ENCODE assay signal across 16 mouse cellular contexts in genomic region chr16:97168614-97169013, GRCm38 (mm10). TPM values are rescaled to one million over a fixed set of nuclear protein-coding genes. Genes with fewer than 3 reads are reported as not detected.
A peak's percentile ranks its signal among the peaks of the same experiment; 100 is the strongest.
DNase-seq lines count a peak whose midpoint lies in the region; ATAC-seq lines count a peak whose summit lies in the region.
"Had no signal": no experiment of that assay in that cellular context is flagged by ENCODE, and none has a peak within 500 bp of the region (broad histone marks: within the 10 kb centered on the region; RNA-seq: fewer than 3 reads in every experiment).

No protein-coding gene starts in this region.

- peaks cover 50% of the 10 kb centered on the region for H3K27me3 ChIP-seq in forebrain, embryonic 13.5 days
- H3K27me3 ChIP-seq in forebrain, embryonic 10.5 days (ENCODE audit: poor library complexity, severe bottlenecking) = peaks cover 91% of the 10 kb centered on the region
- peaks cover 7% of the 10 kb centered on the region; the same call in 1 of the 2 replicates for H3K27me3 ChIP-seq in forebrain, embryonic 15.5 days
- H3K27me3 ChIP-seq in midbrain, embryonic 10.5 days (ENCODE audit: low read depth, poor library complexity, severe bottlenecking) = peaks cover 84% of the 10 kb centered on the region
- H3K27me3 ChIP-seq in neural tube, embryonic 14.5 days (ENCODE audit: control insufficient read depth, insufficient read depth, low read length) = peaks cover 6% of the 10 kb centered on the region; the same call in 1 of the 2 replicates

- peak overlapping the region; percentile 80 for H3K9ac ChIP-seq in forebrain, embryonic 13.5 days
- peak overlapping the region; percentile 92 for H3K9ac ChIP-seq in forebrain, embryonic 15.5 days (replicated peaks)
- H3K9ac ChIP-seq in neural tube, embryonic 14.5 days (replicated peaks; ENCODE audit: low read depth, low read length) = peak overlapping the region; percentile 95
- H3K9ac ChIP-seq: embryonic facial prominence, embryonic 15.5 days; heart, embryonic 15.5 days; liver, embryonic 13.5 days had no signal

- H3K9me3 ChIP-seq in forebrain, embryonic 13.5 days (replicated peaks) = no peaks in the 10 kb centered on the region
- no peaks in the 10 kb centered on the region for H3K9me3 ChIP-seq in forebrain, embryonic 10.5 days
- H3K9me3 ChIP-seq in forebrain, embryonic 15.5 days = no peaks in the 10 kb centered on the region
- H3K9me3 ChIP-seq in midbrain, embryonic 10.5 days (replicated peaks) = no peaks in the 10 kb centered on the region
- no peaks in the 10 kb centered on the region for H3K9me3 ChIP-seq in neural tube, embryonic 14.5 days (ENCODE audit: control insufficient read depth, low read length)
- H3K9me3 ChIP-seq: embryonic facial prominence, embryonic 15.5 days; heart, embryonic 15.5 days; liver, embryonic 13.5 days had no signal

- whole genome bisulfite sequencing in forebrain, embryonic 13.5 days = 53% methylated on average over 3 of the region's 3 CpGs
- WGBS in forebrain, embryonic 10.5 days = 59% methylated on average over 3 of the region's 3 CpGs
- WGBS in forebrain, embryonic 15.5 days = 44% methylated on average over 3 of the region's 3 CpGs
- 49% methylated on average over 3 of the region's 3 CpGs for WGBS in midbrain, embryonic 10.5 days
- 33% methylated on average over 3 of the region's 3 CpGs for WGBS in neural tube, embryonic 14.5 days

- no peak for ATAC-seq in forebrain, embryonic 13.5 days
- ATAC-seq in forebrain, embryonic 15.5 days (replicated peaks) = no peak
- no peak for ATAC-seq in neural tube, embryonic 14.5 days (ENCODE audit: low read depth)
- no peak for ATAC-seq in megakaryocyte-erythroid progenitor cell, adult 5-6 weeks (replicated peaks; ENCODE audit: low FRiP score, low TSS enrichment, poor library complexity, severe bottlenecking)
- ATAC-seq: lung, postnatal 0 days; Patski had no signal

- peaks cover 35% of the 10 kb centered on the region for H3K4me1 ChIP-seq in forebrain, embryonic 13.5 days
- H3K4me1 ChIP-seq in forebrain, embryonic 10.5 days = peaks cover 29% of the 10 kb centered on the region
- peaks cover 55% of the 10 kb centered on the region for H3K4me1 ChIP-seq in forebrain, embryonic 15.5 days
- peaks cover 29% of the 10 kb centered on the region for H3K4me1 ChIP-seq in midbrain, embryonic 10.5 days
- peaks cover 23% of the 10 kb centered on the region; the same call in 1 of the 2 replicates for H3K4me1 ChIP-seq in neural tube, embryonic 14.5 days (ENCODE audit: control insufficient read depth, insufficient read depth, low read length)
- H3K4me1 ChIP-seq: liver, embryonic 13.5 days had no signal

- H3K4me3 ChIP-seq in forebrain, embryonic 13.5 days = peak overlapping the region; percentile 64
- no peak overlapping the region for H3K4me3 ChIP-seq in forebrain, embryonic 10.5 days
- H3K4me3 ChIP-seq in forebrain, embryonic 15.5 days = peak overlapping the region; percentile 79
- peak overlapping the region; percentile 66; the same call in 1 of the 2 replicates for H3K4me3 ChIP-seq in midbrain, embryonic 10.5 days
- H3K4me3 ChIP-seq in neural tube, embryonic 14.5 days (ENCODE audit: low read depth, low read length) = peak overlapping the region; percentile 69
- H3K4me3 ChIP-seq: embryonic facial prominence, embryonic 15.5 days; heart, embryonic 15.5 days; liver, embryonic 13.5 days had no signal

- peak overlapping the region; percentile 86 for H3K4me2 ChIP-seq in forebrain, embryonic 13.5 days
- H3K4me2 ChIP-seq in forebrain, embryonic 15.5 days (replicated peaks) = peak overlapping the region; percentile 82
- peak overlapping the region; percentile 74 for H3K4me2 ChIP-seq in neural tube, embryonic 14.5 days (ENCODE audit: low read depth, low read length)
- H3K4me2 ChIP-seq: embryonic facial prominence, embryonic 15.5 days; heart, embryonic 15.5 days; liver, embryonic 13.5 days had no signal

- no peaks in the 10 kb centered on the region for H3K36me3 ChIP-seq in forebrain, embryonic 13.5 days (ENCODE audit: poor library complexity, severe bottlenecking)
- no peaks in the 10 kb centered on the region for H3K36me3 ChIP-seq in forebrain, embryonic 10.5 days (replicated peaks)
- no peaks in the 10 kb centered on the region for H3K36me3 ChIP-seq in forebrain, embryonic 15.5 days
- no peaks in the 10 kb centered on the region for H3K36me3 ChIP-seq in midbrain, embryonic 10.5 days
- no peaks in the 10 kb centered on the region for H3K36me3 ChIP-seq in neural tube, embryonic 14.5 days (ENCODE audit: control insufficient read depth, insufficient read depth, low read length)
- H3K36me3 ChIP-seq: embryonic facial prominence, embryonic 15.5 days; heart, embryonic 15.5 days; liver, embryonic 13.5 days had no signal

- DNase-seq in forebrain, embryonic 10.5 days (ENCODE audit: extremely low spot score, low spot score) = no peak
- DNase-seq in midbrain, embryonic 10.5 days (ENCODE audit: low spot score) = no peak
- DNase-seq in adrenal gland, adult 2 months = no peak
- DNase-seq: kidney, adult 8-10 months; kidney, postnatal 36 days; liver, embryonic 13.5 days; spleen, adult 18-20 months; thymus, postnatal 14 days had no signal

- H3K27ac ChIP-seq in forebrain, embryonic 13.5 days = no peak overlapping the region
- H3K27ac ChIP-seq in forebrain, embryonic 10.5 days = no peak overlapping the region
- peak overlapping the region; percentile 91 for H3K27ac ChIP-seq in forebrain, embryonic 15.5 days (replicated peaks)
- H3K27ac ChIP-seq in midbrain, embryonic 10.5 days (replicated peaks) = no peak overlapping the region
- H3K27ac ChIP-seq in neural tube, embryonic 14.5 days (ENCODE audit: low read depth, low read length) = peak overlapping the region; percentile 94
- H3K27ac ChIP-seq: embryonic facial prominence, embryonic 15.5 days; heart, embryonic 15.5 days; liver, embryonic 13.5 days had no signal

RNA-seq across cellular contexts. Expression of gene Dscam, which starts 1.9 kb away (rescaled TPM):
- 3.5 and 3.8 TPM in 2 replicates for polyA plus RNA-seq in forebrain, embryonic 13.5 days (2015; fragmentation: Nextera tagmentation; extraction: Ambion mirVana)
- polyA plus RNA-seq in forebrain, embryonic 10.5 days (2016; fragmentation: Nextera tagmentation; extraction: Ambion mirVana) = 0.05 and 0.21 TPM in 2 replicates
- 7.7 and 8.0 TPM in 2 replicates for polyA plus RNA-seq in forebrain, embryonic 15.5 days (2015; fragmentation: Nextera tagmentation; extraction: Ambion mirVana)
- polyA plus RNA-seq in midbrain, embryonic 10.5 days (2016; fragmentation: Nextera tagmentation; extraction: Ambion mirVana) = 0.46 and 1.5 TPM in 2 replicates
- 17.1 and 19.9 TPM in 2 replicates for polyA plus RNA-seq in neural tube, embryonic 14.5 days (2014; fragmentation: Nextera tagmentation; extraction: Ambion mirVana)
- 0.84 TPM in 1 of 2 replicates, not detected in the other for total RNA-seq in megakaryocyte-erythroid progenitor cell, adult 5-6 weeks (2014; fragmentation: Nextera tagmentation)
- total RNA-seq in megakaryocyte-erythroid progenitor cell, adult 5-6 weeks (2017) = 0.19 TPM in 1 of 2 replicates, not detected in the other
- total RNA-seq in adrenal gland, adult 2 months (2021) = not detected
- polyA plus RNA-seq in adrenal gland, adult 2 months (2012; rRNA removed) = 0.01 TPM in 1 of 2 replicates, not detected in the other
- polyA plus RNA-seq: heart, embryonic 15.5 days; lung, postnatal 0 days had no signal

Comparison
In these comparisons a context has a peak if more than half of its experiments do, and no peak if none do; other contexts are left out.
1. H3K27ac ChIP-seq: peak in forebrain, embryonic 15.5 days (single experiment) and neural tube, embryonic 14.5 days (single experiment); none in forebrain, embryonic 13.5 days (single experiment), forebrain, embryonic 10.5 days (single experiment) and midbrain, embryonic 10.5 days (single experiment).
2. Peak in every context shown above with its lines, with median percentiles within 50 percentile points of each other: H3K4me2 ChIP-seq and H3K9ac ChIP-seq.